Mouse (Mus musculus) cerebellum, postnatal 4 days (tissue): ENCODE measurements around the gene Hal.
"Not testable (repeated sequence)": the region's sequence is repeated elsewhere in the genome, so short reads cannot be mapped to it uniquely, and the experiment has no call there.

ENCODE experiments used
- DNase-seq, 2 experiments: peaks; one replicate each; pipeline ENCODE4 v3.0.0; 2022; ENCODE audit warnings: low spot score in 2 of 2, mixed read lengths in 1 of 2

The Hal gene

DNA sequence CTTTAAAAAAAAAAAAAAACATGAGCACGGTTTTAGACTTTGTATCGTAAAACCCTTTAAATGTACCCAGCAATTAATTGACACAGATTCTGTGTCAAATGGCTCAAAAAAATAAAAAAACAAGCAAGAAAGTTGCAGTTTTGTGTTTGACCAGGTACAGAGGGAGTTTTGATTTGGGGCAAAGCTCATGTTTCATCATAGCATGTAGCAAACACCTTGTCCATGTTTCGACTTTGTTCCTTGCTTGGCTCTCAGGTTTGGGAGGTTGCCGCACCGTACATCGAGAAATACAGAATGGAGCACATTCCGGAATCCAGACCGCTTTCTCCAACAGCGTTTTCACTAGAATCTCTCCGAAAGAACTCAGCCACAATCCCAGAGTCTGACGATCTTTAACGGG, 27.4 kb downstream of the Hal start:
- no peak for DNase-seq

DNA sequence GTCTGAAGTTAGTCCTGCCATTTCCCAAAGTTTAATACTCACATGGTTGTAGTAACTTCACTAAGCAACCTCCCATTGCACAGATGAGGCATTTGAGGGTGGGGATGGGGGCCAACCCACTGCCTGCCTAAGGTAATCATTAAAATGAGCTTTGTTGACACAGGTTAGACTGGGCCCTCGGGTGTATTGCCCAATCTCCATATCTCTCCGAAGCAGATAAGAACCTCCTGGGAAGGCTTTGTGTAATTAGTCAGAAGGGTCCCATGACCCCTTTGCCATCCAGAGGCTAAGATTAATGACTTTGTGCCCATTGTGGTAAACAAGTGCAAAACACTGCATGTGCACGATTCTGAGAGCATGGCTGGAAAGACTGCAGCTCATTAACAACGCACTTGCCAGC, 29.2 kb downstream of the Hal start:
- no peak for DNase-seq

DNA sequence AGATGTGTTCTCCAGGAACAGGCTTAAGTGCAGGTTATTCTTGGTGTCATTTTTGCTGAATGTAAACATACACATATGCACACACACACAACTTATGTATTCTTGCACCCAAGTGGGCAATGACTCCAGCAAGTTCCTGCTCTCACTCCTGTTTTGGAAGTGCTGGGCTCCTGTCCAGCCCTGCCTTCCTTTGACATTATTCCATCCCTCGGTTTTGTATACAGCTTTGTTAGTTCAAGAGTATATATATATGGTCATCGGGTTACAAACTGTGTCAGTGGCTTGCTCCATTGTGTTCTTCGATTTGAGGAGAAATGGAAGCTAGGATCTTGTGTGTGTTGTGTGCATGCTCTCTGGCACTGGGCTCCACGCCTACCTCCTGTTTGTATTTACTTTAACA, 29.6 kb downstream of the Hal start:
- no peak for DNase-seq

DNA sequence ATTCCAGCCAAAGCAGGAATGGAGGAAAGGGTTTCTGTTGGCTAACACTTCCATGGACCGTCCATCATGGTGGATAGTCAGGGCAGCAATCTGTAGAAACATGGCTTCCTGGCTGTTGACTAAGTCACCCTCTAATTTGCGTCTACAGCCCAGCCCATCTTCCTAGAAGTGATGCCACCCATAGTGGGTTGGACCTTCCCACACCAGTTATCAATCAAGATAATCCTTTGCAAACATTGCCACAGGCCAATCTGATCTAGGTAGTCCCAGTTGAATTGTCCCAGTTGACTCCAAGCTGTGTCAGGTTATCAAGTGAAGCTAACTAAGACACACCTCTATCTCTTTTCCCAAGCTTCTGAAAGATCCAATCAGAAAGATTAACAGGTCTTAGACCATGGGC, 30.1 kb downstream of the Hal start:
- DNase-seq = no peak

DNA sequence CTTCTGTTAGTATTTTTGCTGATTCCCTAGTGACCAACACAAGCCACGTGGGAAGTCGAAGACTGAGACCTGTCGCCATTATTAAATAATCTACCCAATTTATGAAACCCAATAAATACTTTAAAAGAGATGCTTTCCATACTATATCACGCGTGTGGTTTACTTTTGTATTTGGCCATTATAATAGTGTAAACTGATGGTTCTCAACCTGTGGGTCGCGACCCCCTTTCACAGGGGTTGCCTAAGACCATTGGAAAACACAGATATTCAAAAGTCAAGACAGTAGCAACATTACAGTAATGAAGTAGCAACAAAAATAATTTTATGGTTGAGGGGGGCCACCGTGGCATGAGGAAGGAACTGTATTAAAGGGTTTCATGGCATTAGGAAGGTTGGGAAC, 30.6 kb downstream of the Hal start:
- no peak for DNase-seq

DNA sequence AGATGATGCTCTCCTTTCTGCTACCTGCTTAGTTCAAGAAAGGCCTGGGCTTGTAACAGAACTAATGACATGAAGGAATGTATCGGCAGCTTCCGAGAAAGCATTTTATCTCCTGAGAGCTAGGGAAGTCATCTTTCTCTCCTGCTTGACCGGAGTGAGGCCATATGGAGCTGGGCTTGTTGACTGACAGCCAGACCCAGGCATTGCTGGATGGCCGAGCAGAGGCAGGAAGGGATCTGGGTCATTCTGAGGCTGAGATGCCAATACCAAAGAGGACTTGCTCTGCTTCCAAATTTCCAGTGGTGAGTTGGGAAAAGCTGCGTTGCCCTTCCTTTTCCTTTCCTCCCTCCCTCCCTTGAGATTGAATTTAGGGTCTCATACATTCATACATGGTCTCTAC, 31.2 kb downstream of the Hal start:
- no peak for DNase-seq

DNA sequence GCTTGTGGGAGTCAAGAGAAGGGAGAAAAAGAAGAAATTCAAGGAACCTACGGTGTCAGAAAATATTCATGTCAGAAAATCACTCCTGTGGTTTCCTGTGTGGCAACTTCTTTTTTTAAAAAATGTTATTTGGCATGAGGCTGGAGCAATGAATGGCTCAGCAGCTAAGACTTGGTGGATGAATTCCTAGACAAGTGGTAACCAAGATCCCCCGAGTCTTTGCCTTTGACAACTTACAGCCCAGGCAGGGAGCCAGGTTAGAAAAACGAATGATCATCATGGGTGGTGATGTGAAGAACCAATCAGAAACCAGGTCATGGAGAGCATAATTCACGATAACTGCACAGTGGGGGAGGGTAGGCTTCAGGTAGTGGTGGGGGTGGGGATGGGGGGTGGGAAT, 32.4 kb downstream of the Hal start:
- DNase-seq = no peak

DNA sequence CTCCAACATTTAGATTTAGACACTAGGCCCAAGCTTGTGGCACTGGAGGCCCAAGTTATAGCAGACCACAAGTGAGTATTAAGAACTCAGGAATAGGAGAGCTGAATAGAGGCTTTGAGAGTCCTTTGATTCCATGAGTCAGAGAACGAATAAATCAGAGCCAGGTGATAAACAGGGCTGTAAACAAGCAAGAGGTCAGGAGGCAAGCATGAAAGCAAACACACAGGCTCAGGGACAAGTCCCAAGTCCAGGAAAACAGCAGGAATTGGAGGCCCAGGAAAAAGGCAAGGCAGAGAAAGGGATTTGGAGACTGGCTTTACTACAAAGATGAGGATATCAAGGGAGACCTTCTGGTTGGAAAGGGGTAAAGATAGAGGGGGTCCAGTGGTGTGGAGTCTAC, 36.8 kb downstream of the Hal start:
- no peak for DNase-seq

DNA sequence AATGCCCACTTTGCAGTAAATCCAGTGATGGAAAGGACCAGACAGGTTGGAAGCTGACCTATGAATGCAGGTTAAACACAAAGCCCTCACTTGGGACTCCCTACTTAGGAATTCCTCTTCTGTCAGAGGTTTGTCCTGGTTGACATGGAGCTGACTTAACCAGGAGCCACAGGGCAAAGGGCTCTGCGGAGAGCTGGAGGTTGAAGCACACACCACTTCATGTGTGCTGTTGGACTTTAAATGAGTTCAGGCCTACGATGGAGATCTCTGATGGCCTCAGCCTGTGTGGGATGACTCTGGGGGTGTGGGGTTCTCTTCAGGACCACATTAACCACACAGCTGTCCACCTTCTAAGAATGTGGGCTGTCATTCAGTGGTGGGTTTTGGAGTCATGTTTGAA, 49.7 kb downstream of the Hal start:
- DNase-seq = no peak

DNA sequence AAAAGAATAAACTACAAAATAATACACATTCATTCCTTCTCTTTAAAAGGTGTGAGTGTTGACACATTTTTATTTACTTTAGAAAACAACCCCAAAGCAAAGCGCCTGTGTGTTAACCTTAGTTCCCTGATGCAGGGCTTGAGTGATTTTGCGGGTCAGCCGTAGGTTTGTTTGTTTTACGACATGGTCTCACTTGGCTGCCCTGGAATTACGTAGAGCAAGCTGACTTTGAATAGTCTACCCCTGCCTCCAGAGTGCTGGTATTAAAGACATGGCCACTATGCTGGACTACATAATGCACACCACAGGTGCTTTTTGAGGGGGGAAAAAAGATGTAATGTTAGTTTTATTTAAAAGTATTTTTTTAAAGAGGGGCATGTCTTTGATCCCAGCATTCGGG, 50.2 kb downstream of the Hal start:
- DNase-seq = no peak

DNA sequence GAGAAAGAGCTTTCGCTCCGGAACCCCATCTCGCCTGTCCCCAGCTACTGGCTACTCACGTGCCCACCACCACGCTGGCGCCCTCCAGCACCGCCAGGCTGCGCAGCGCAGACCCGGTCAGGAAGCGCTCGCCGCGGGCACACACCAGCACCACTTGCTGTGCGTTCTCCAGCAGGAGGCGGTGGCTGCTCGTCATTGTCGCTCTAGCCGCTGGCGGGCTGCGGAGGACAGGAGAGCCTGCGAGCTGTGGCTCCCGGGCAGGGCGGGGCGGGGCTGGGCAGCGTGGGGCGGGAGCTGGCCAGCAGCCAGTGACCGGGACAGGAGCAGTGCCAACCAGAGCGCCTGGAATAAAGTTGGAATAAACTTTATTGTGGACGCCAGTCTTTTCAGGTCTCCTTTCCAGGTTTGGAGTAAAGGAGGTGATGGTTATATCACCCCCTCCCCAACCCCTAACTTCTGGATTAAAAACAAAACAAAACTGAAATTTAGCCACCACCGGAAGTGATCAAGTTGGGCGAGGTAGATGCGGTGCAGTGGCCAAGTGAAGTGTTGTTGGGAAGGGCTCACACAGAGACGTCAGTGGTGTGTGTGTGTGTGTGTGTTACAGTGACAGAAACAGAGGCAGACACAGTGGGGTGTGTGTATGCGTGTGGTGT, 51.3 kb downstream of the Hal start, which contains the start of gene Amdhd1:
Gene Amdhd1 (minus strand): TSS at position 259 of the 656 bp plus-strand sequence.
- DNase-seq = peak; percentile 39 to 71

DNA sequence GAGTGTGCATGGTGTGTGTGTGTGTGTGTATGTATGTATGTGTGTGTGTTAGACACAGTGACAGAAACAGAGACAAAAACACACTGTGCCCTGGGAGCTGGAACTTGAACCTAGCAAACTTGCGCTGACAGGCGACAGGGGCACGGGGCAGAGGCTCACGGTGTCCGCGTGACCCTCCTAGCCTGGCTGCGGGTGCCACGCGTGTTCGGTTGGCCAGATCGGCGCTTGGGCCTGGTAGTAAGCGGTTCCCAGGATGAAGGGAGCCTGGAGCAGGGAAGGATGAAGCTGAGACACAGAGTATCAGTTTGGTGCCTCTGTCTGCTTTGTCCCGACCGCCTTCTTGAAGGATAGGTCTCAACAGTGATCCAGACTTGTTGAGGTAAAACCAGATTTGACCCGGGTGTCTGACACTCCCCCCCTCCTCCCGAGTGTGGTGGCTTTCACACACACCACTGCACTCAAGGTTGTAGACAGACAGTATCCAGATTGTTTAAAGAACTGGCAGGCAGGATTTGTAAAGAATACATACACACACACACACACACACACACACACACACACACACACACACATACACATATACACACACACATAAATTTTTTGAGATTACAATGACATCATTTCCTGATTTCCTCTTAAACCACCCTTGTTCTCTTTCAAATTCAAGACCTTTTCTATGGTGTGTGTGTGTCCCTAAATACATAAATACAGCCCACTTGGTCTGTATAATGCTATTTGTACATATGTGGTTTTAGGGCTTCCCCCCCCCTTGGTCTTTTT, 52.1 kb downstream of the Hal start, which contains the start of gene Ccdc38:
Gene Ccdc38 (plus strand): TSS at position 202 of the 780 bp plus-strand sequence.
- DNase-seq = no peak

DNA sequence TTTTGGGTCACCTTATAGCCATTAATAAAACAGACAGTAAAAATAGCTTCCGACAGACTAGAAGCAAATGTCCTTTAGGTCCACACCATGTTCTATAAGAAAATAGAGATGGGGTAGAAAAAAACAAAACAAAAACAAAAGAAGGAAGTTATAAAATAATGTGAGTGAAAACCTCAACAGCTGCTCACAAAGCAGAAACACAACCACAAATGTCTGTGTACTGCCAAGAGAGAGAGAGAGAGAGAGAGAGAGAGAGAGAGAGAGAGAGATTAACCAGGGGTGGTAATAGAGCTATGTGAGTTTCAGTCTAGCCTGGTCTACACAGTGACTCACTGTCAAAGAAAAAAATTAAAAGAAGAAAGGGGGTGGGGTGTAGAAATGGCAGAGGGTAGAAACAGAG, 53.0 kb downstream of the Hal start:
- no peak for DNase-seq

DNA sequence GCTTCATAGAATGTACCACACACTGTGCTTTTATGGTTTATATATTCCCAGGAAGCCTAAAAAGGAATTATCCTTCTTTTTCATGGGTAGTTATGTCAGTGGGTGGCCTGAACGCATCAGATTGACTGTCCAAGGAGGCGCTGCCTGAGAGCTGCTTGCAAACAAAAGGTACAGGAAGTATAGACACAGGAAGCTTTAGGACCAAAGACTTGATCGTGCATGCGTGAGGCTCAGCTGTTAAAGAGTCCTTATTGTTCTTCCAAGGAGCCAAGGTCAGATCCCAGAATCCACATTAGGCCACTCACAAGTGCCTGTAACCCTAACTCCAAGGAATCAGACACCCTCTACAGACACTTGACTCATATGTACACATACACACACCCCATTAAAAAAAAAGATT, 53.8 kb downstream of the Hal start:
- no peak for DNase-seq

DNA sequence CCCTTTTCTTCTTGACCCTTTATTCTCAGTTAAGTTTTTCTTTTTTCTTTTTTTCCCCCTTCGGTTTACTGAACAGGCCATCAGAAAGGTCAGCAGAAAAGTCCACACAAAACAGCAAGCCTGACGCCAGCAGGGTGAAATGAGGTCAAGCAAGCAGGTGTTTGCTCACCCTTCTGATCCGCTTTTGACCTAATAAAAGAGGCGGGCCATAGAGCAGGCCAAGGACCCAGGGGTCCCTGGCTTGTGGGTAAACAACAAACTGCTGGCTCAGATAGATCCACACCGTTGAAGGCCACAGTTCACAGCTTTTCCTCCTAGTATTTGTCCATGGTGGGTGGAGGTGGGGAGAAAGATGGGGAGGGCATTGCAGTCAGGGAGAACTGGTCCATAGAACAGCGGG, 54.6 kb downstream of the Hal start:
- DNase-seq = no peak

DNA sequence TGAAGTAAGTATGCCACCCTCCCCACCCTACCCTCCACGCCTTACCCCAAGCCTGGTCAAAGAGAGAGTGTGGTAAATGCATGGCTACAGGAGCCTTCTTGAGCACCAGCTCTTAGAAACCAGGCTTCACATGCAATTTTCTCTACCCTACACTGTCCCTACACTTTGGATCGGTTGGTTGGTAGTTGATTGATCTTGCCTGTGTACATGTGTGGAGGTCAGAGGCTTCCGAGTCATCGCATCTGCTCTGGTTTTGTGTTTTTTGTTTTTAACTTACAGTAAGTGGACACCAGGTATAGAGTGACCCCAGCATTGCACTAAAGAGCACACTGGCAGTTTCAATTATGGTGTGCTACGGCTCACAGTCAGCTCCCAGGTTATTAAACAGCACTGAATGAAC, 55.6 kb downstream of the Hal start:
- no peak for DNase-seq

DNA sequence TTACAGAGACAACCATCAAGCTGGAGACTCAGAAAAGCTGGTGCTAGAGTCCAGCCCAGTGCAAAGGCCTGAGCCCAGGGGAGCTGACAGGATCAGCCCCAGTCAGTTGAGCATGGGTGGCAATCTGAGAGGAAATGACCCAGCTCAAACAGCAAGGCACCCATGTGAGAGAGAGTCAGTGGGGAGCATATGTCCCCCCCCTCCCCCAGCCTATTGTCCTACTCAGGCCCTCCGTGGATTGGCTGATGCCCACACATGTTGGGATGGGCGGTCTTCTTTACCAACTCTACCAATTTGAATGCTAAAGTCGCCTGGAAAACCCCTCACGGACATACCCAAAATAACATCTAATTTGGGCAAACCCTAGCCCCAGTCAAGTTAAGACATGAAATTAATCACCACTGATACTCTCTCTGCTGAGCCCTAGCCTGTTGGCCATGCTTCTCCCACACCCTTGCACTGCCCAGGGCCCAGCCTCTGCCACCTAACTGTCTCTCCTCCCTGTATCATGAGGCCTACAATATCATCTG, 59.2 kb downstream of the Hal start:
- no peak for DNase-seq

DNA sequence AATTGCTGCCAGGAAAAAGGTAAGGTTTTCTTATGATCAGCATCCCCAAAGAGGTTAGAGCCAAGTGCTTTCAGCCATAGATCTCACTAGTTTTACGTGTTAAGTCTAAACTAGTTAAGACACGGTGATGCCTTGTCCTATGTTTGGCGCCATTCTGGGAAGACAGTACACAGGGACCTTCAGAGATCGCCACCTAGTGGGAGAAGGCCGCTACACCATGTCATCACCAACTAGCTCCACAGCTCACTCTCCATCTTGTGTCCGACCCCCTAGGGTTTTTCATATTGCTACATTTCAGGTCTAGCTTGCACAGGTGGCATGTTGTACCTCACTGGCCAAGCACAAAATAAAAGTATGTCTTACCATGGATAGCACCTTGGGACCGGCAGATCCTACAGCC, 60.4 kb downstream of the Hal start:
- peak; percentile 50 to 81 for DNase-seq

DNA sequence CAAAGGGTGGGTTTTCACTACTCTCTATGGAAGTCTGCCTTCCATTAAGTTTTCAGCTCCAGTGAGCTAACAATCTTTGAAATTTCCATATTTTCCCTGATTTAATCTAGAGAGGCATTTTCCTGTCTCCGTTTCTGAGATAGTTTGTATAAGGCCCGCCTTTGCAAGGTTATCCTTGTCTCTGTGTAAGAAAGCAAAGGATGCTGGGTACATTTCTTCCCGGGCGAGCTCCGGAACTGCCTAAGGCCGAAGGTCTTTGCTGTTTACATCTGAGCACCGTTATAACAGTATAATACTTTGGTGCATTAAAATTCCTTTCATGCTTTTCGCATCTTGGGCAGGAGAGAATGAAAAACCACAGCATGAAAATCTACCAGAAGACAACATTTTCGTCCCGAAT, 61.3 kb downstream of the Hal start:
- no peak for DNase-seq

DNA sequence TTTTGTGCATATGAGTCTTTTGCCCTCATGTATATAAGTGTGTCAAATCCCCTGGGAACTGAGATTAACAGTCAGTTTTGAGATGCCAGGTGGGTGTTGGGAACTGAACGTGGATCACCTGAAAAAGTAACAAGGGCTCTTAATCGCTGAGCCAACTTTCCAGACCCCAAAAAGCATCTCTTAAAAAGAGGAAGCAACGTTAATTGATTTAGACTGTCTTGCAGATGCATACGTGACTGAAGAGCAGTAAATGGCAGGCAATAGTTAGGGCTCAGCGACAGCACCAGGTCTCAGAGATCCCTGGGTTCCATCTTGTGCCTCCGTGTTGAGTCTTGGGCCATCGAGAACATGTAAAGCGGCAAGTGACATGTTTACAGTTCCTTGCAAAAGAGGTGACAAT, 64.0 kb downstream of the Hal start:
- no peak for DNase-seq

DNA sequence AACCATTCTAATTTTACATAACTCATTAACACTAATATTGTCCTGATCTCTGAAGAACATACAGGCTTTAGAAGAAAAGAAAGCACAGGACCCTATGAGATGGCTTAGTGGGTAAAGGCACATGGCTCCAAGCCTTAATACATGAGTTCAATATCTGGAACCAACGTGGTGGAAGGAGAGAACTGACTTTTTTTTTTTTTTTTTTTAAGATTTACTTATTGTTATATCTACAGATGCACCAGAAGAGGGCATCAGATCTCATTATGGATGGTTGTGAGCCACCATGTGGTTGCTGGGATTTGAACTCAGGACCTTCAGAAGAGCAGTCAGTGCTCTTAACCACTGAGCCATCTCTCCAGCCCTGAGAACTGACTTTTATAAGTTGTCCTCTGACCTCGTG, 69.4 kb downstream of the Hal start:
- not testable (repeated sequence) for DNase-seq

DNA sequence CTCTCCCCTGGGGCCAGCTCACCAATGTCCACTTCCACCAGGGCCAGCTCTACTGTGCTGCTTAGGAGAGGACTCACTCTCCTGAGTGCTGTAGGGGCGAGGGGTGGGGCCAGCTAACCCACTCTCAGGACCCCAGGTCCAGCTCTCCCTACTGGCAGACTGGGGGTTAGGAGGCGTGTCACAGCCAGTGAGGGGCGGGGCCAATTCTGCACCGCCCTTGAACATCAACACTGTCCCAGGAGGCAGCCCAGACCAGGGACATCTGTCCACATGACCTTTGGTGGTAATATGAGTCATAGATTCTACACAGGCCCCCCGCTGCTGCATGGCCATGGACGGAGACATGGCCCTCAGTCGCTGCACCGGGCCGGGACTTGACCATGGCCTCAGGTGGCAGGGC, 71.2 kb downstream of the Hal start:
- no peak for DNase-seq

DNA sequence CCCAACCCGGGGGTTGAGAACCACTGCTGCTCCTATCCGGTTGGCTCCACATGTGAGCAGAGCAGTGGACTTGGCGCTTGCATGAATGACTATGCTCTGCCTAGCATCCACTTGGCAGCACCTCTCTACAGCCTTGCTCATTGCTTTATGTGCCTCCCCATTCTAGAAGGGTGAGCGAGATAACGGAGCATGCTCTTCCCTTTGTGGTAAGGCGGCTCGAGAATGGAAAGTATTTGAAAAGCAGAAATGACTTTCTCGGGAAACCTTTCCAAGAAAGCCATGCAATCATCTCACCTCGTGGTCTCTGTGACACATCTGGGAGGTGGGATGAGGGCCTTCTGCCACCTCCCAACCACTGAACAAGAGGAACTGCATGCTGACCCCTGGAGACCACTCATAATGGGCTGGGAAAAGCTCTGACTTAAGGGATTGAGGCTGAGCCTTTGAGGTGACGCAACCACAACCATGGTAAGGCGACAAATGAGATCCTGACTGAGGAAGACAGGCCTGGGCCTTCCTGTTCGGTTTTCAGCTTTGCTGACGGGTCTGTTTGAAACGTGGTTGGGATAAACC, 76.0 kb downstream of the Hal start:
- no peak for DNase-seq
